Mouse (Mus musculus) left cerebral cortex, adult 2 months (tissue): ENCODE data around the gene Cldnd2. TPM values are rescaled to one million over a fixed set of nuclear protein-coding genes. Genes with fewer than 3 reads are reported as not detected.

Source experiments
- DNase-seq, 2 experiments: peaks; one replicate each; pipeline ENCODE4 v3.0.0; 2021 to 2022; ENCODE audit warnings: low spot score in 2 of 2, mixed read lengths in 1 of 2; ENCODE audit errors: extremely low spot score in 1 of 2
- H3K27ac ChIP-seq: fragments of 200-600 bp; 2 replicates; pipeline ENCODE4 v1.8.1; 2022
- H3K4me3 ChIP-seq: fragments of 200-600 bp; 2 replicates; pipeline ENCODE4 v1.8.1; 2022
- CTCF ChIP-seq: fragments of 200-600 bp; IDR thresholded peaks from 2 replicates; pipeline ENCODE4 v1.8.1; 2022; ENCODE audit warnings: antibody characterized with exemption, mild to moderate bottlenecking, moderate library complexity
- intact Hi-C: fragments of 180-260 bp; cut with DNase I; formaldehyde crosslinking; loops from one replicate; pipeline ENCODE4 v1.15.1; 2025
- microRNA-seq, 2 experiments: library from miRNA; unstranded; fragments of <30 nt; microRNA quantifications; one replicate each; pipeline ENCODE4 v1.2.0; 2021
- total RNA-seq, 2 experiments: library from RNA; stranded (reverse); gene quantifications; 2 replicates each; pipeline ENCODE4 v1.2.3; 2021

The Cldnd2 gene
- total RNA-seq, 2 experiments from 2014 or later = not detected

DNA sequence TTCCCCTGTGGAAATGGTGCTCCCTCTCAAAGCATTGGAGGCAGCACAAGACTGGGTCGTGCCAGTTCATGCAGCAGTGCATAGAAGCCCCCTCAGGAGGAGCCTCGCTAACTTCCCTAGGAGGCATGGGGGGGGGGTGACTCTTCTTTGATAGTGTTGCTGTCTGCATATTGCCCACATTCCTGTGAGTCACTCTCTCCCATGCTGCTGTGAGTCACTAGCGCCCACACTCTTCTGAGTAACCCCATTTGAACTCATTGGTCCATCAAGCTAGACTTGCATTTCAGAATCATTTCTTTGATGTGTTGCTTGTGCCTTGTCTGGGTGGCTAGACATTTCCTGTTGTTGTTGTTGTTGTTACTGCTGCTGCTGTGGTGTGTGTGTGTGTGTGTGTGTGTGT, 40.6 kb downstream of the Cldnd2 start:
- Histone ChIP-seq H3K27ac (peak overlapping the region; percentile 66), H3K4me3 (no peak overlapping the region)
- no peak for TF ChIP-seq CTCF
- peak; percentile 64 to 73 for DNase-seq
- intact Hi-C loops = no loop called here

DNA sequence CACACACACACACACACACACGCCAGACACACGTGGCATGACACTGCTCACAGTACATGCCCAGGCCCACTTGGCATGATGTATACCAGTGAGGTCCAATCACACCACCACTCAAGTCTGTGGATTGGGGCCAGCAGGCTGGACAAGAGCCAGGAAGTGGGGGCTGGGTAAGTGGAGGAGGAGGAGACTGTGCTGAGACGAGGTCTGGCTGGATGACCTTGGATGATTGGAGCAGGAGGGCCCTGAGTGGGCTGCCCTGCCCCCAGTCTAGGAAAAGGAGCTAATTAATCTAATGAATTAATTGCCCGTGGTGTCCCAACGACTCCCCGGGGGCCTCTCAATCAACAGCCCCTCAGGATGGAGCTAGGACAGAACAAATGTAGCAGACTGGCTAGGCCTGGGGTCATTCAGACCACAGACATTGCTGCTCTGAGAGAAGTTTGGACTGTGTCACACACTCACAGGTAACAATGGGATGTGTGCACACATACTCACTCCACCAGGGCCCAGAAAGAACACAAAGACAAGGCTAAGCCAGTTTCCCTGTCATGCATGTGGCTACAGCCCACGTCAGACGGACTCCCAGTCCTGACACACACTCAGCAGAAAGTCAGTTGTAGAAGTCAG, 41.6 kb downstream of the Cldnd2 start:
- H3K4me3 ChIP-seq = no peak overlapping the region
- no peak for DNase-seq
- TF ChIP-seq CTCF = no peak
- H3K27ac ChIP-seq = peak overlapping the region; percentile 8; the same call in 1 of the 2 replicates
- intact Hi-C loops = no loop called here

DNA sequence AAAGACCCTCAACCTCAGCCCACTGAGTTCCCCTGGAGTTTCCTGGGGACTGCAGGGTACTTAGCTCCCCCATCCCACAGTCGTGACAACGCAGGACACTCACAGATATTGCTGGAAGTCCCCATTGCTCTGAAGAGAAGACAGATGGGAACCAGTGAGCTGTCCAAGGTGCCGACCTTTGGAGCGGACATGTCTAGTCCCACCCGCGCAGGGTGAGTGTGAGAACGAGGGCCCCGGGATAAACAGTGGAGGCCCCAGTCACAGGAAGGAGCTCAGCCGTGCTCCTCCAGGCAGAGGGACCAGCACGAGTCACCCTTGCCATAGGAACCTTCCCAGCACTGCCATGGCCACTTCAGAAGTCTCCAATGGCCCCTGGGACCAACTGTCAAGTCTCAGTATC, 42.7 kb downstream of the Cldnd2 start:
- no peak overlapping the region for H3K27ac ChIP-seq
- TF ChIP-seq CTCF = no peak
- DNase-seq = no peak
- intact Hi-C loops = no loop called here
- H3K4me3 ChIP-seq = no peak overlapping the region

DNA sequence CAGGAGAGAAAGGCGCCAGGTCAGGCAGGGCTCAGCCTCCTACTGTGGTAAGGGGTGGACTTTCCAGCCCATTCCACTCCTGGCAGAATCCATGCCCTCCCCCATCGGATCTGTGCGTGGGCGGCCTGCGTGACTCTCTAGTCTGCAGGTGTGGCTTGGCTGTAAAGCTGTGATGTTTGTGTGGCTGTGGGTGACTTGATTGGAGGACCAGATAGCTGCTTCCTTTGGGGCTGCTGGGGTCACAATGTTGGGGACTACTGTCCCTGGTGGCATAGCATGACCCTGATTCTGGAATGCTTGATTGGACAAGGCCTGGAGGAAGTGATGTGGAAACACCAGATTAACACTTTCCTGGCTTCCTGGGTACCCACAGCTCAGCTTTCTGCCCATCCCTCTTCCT, 48.1 kb downstream of the Cldnd2 start:
- intact Hi-C loops = loop anchor here (5.0 kb wide), 1 partner anchor 176 kb away; the partner anchor contains the start of gene Zfp715
- no peak for TF ChIP-seq CTCF
- peak; percentile 49 to 59 for DNase-seq
- Histone ChIP-seq H3K27ac (peak overlapping the region; percentile 94), H3K4me3 (peak overlapping the region; percentile 73)

DNA sequence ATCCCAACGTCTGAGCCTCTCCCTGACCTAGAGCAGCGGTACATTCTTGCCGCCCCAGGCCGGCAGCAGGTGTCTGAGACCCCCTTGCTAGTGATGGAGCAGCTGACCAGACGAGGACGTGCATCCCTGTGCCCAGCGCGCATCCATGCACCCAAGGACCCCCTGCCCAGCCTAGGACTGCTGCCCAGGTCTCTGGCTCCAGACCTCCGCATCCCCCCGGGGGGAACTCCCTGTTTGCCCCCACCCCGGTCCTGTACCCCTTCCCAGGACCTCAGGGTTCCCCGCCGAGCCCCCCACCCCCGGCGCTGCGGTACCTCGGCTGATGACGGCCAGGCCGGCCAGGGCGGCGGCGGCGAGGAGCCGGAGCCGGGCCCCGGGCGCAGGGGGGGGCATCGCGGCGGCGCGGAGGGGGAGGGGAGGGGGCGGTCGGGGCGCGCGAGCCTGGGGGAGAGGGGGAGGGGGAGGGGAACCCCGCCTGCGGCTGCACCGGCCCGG, 49.1 kb downstream of the Cldnd2 start, which contains the start of gene Iglon5:
TSS of gene Iglon5 (minus strand) at position 445 of the 495 bp plus-strand sequence.
- DNase-seq = peak in 1 of 2 experiments; percentile 40
- intact Hi-C loops = loop anchor here (5.0 kb wide), 2 partner anchors 47 to 177 kb away; partner anchors contain the start of genes Cldnd2, Etfb, Gm45233 and Zfp715

DNA sequence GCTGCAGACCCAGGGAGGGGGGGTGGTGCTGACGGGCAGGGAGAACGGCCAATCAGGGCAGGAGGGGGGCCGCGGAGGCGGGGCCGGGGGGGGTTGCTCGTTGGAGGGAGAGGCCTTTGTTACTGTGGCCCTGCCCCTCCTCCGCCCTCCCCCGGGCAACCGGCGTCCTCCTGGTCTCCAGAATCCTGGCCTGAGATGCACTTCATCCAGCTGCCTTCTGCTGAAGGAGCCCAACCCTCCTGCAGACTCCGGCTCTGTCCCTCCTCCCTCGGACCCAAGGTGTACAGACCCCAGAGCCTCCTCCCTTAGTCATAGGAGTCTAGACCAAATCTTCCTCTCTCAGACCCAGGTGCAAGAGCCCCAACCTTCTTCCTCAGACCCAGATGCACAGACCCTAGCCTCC, 49.6 kb downstream of the Cldnd2 start:
- intact Hi-C loops = loop anchor here (5.0 kb wide), 1 partner anchor 48 kb away; the partner anchor contains the start of genes Cldnd2, Etfb and Gm45233
- peak overlapping the region; percentile 73 for H3K4me3 ChIP-seq
- DNase-seq = peak; percentile 78 to 81
- H3K27ac ChIP-seq = peak overlapping the region; percentile 90
- TF ChIP-seq CTCF = no peak

More for the DNA sequence above, 49.1 kb downstream of the Cldnd2 start, which contains the start of gene Iglon5:
- TF ChIP-seq CTCF = no peak
- Histone ChIP-seq H3K27ac (peak within 1 kb of the TSS; percentile 94), H3K4me3 (peak within 1 kb of the TSS; percentile 73)

DNA sequence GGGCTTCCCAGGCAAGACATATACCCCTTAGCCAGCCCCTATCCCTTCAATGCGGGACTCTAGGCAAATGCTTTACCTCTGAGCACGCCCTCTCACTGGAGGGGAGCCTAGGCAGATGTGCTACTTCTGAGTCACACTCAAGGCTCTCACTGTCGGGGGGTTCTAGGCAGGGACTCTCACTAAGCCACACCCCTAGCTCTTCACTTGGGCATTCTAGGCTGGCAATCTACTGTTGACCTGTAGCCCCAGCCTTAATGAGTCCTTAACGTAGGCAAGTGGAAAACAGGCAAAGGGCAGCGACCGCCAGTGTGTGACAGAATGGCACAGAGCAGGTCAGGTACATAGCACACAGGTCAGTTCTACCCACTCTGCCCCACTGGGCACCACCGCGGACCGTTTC, 50.3 kb downstream of the Cldnd2 start:
- Histone ChIP-seq H3K27ac (no peak overlapping the region; the same call in 1 of the 2 replicates), H3K4me3 (no peak overlapping the region)
- no peak for DNase-seq
- intact Hi-C loops = loop anchor here (5.0 kb wide), 1 partner anchor 49 kb away; the partner anchor contains the start of genes Cldnd2, Etfb and Gm45233
- no peak for TF ChIP-seq CTCF

Small RNAs within 50 kb of the gene (microRNA-seq; reads per million reads assigned to microRNA genes)
- gene Mir7051 = 0 to 2.9 reads per million in 2 experiments

Other genes with a start within 250 kb of the Cldnd2 start
- 10 to 100 TPM; 21.6 to 23.6 TPM for gene Zfp715, start 127.5 kb upstream of the Cldnd2 start, total RNA-seq
- under 1 TPM; 0.34 to 0.54 TPM for gene Siglecf, start 89.4 kb upstream of the Cldnd2 start, total RNA-seq
- gene Siglecg, start 32.6 kb upstream of the Cldnd2 start, total RNA-seq = not detected
- gene Lim2, start 13.1 kb upstream of the Cldnd2 start, total RNA-seq = not detected
- not detected for gene Nkg7, start 3.7 kb upstream of the Cldnd2 start, total RNA-seq
- 10 to 100 TPM; 58.2 TPM for gene Etfb, start 3.3 kb downstream of the Cldnd2 start, total RNA-seq
- gene Gm45233, start 3.3 kb downstream of the Cldnd2 start, total RNA-seq = under 1 TPM in 1 of 2 experiments, not detected in 1; 0.89 TPM
- gene Vsig10l, start 22.4 kb downstream of the Cldnd2 start, total RNA-seq = 1 to 10 TPM in 1 of 2 experiments, under 1 TPM in 1; 0.89 to 1.2 TPM
- gene Iglon5, start 49.3 kb downstream of the Cldnd2 start, total RNA-seq = 10 to 100 TPM; 24.4 to 27.3 TPM
- not detected for gene 4931406B18Rik, start 65.2 kb downstream of the Cldnd2 start, total RNA-seq
- gene Cd33, start 103.6 kb downstream of the Cldnd2 start, total RNA-seq = 1 to 10 TPM; 3.7 to 4.7 TPM
- 1 to 10 TPM; 5.2 to 5.5 TPM for gene Zfp658, start 121.5 kb downstream of the Cldnd2 start, total RNA-seq
- 10 to 100 TPM; 14.5 to 16.2 TPM for gene Zfp719, start 138.8 kb downstream of the Cldnd2 start, total RNA-seq
- under 1 TPM; 0.16 to 0.25 TPM for gene Zfp819, start 166.4 kb downstream of the Cldnd2 start, total RNA-seq
- not detected for gene Ceacam18, start 193.9 kb downstream of the Cldnd2 start, total RNA-seq
- 1 to 10 TPM; 1.3 to 1.5 TPM for gene Siglece, start 219.4 kb downstream of the Cldnd2 start, total RNA-seq
- 1 to 10 TPM; 8.5 to 8.9 TPM for gene Ctu1, start 231.2 kb downstream of the Cldnd2 start, total RNA-seq
- not detected for gene Klk14, start 249.6 kb downstream of the Cldnd2 start, total RNA-seq